Mouse (Mus musculus): ENCODE data around the gene Syde1. TPM values are rescaled to one million over a fixed set of nuclear protein-coding genes. Genes with fewer than 3 reads are reported as not detected.

Gene Syde1
- polyA plus RNA-seq, 1 experiment from 2014 or later = 22.6 TPM

- ATAC-seq (ENCODE audit: insufficient number of reproducible peaks, low FRiP score, low TSS enrichment, low read depth) (no peak), DNase-seq (ENCODE audit: low spot score) (no peak)
- Histone ChIP-seq H3K4me2 (ENCODE audit: low read depth, severe bottlenecking) (no peak overlapping the region), H3K4me1 (ENCODE audit: control insufficient read depth, insufficient read depth, low read length) (no peaks in the 10 kb centered on the region), H3K27ac (replicated peaks; ENCODE audit: low read depth, low read length) (no peak overlapping the region), H3K9me3 (ENCODE audit: control insufficient read depth, low read length) (no peaks in the 10 kb centered on the region), H3K36me3 (ENCODE audit: control insufficient read depth, insufficient read depth, low read length) (no peaks in the 10 kb centered on the region), H3K9ac (ENCODE audit: low read length) (no peak overlapping the region), H3K4me3 (ENCODE audit: low read depth, low read length) (no peak overlapping the region), H3K27me3 (ENCODE audit: control insufficient read depth, insufficient read depth, low read length) (no peaks in the 10 kb centered on the region)
- 73% methylated on average over 2 of the region's 2 CpGs for WGBS
These were observed 50.8 kb downstream of the Syde1 start for GRCm38 (mm10) chr10:78540943-78541342.

Other genes with a start within 250 kb of the Syde1 start
- 37.4 and 38.0 TPM in 2 replicates for gene Agpat3, start 239.5 kb downstream of the Syde1 start, polyA plus RNA-seq (2014; fragmentation: Nextera tagmentation; extraction: Ambion mirVana)
- gene Rrp1, start 178.9 kb downstream of the Syde1 start, polyA plus RNA-seq (2014; fragmentation: Nextera tagmentation; extraction: Ambion mirVana) = 272 and 283 TPM in 2 replicates
- gene Cstb, start 166.3 kb downstream of the Syde1 start, polyA plus RNA-seq (2014; fragmentation: Nextera tagmentation; extraction: Ambion mirVana) = 169 TPM in 2 replicates
- 8.3 and 9.2 TPM in 2 replicates for gene Pdxk, start 127.0 kb downstream of the Syde1 start, polyA plus RNA-seq (2014; fragmentation: Nextera tagmentation; extraction: Ambion mirVana)
- not detected in 2 replicates for gene Olfr1358, start 74.5 kb downstream of the Syde1 start, polyA plus RNA-seq (2014; fragmentation: Nextera tagmentation; extraction: Ambion mirVana)
- 24.6 and 29.2 TPM in 2 replicates for gene Ilvbl, start 17.6 kb downstream of the Syde1 start, polyA plus RNA-seq (2014; fragmentation: Nextera tagmentation; extraction: Ambion mirVana)
- not detected in 2 replicates for gene Olfr1357, start 26.1 kb upstream of the Syde1 start, polyA plus RNA-seq (2014; fragmentation: Nextera tagmentation; extraction: Ambion mirVana)
- 0.17 and 0.18 TPM in 2 replicates for gene Casp14, start 126.3 kb upstream of the Syde1 start, polyA plus RNA-seq (2014; fragmentation: Nextera tagmentation; extraction: Ambion mirVana)
- not detected in 2 replicates for gene Ccdc105, start 161.1 kb upstream of the Syde1 start, polyA plus RNA-seq (2014; fragmentation: Nextera tagmentation; extraction: Ambion mirVana)
- gene Slc1a6, start 188.5 kb upstream of the Syde1 start, polyA plus RNA-seq (2014; fragmentation: Nextera tagmentation; extraction: Ambion mirVana) = 0.33 and 1.1 TPM in 2 replicates

All from limb, embryonic 11.5 days (tissue).